Mouse (Mus musculus): Measurements from ENCODE around the gene Hils1. TPM values are rescaled to one million over a fixed set of nuclear protein-coding genes. Genes with fewer than 3 reads are reported as not detected.
A peak's percentile ranks its signal among the peaks of the same experiment; 100 is the strongest.

The Hils1 gene
- total RNA-seq, 2 experiments from 2014 or later = not detected

GRCm38 (mm10) chr11:95000128-95000527 lies 32.7 kb downstream of the Hils1 start:
- no peak for ATAC-seq (replicated peaks; ENCODE audit: low FRiP score, poor library complexity, severe bottlenecking)

GRCm38 (mm10) chr11:95000548-95000947 lies 33.2 kb downstream of the Hils1 start:
- 0 out of 2 replicates have a peak, but pooled peaks have one; percentile 9 for ATAC-seq (replicated peaks; ENCODE audit: low FRiP score, poor library complexity, severe bottlenecking)

- ATAC-seq (replicated peaks; ENCODE audit: low FRiP score, poor library complexity, severe bottlenecking) = peak; percentile 65
These were observed 33.7 kb downstream of the Hils1 start for GRCm38 (mm10) chr11:95001058-95001457.

- ATAC-seq (replicated peaks; ENCODE audit: low FRiP score, poor library complexity, severe bottlenecking) = no peak
These were observed 34.4 kb downstream of the Hils1 start for GRCm38 (mm10) chr11:95001584-95002347.

GRCm38 (mm10) chr11:95002705-95003104 lies 35.3 kb downstream of the Hils1 start:
- ATAC-seq (replicated peaks; ENCODE audit: low FRiP score, poor library complexity, severe bottlenecking) = no peak

- ATAC-seq (replicated peaks; ENCODE audit: low FRiP score, poor library complexity, severe bottlenecking) = no peak
These were observed 36.9 kb downstream of the Hils1 start for GRCm38 (mm10) chr11:95004136-95004936.

GRCm38 (mm10) chr11:95004937-95005198 lies 37.5 kb downstream of the Hils1 start:
- no peak for ATAC-seq (replicated peaks; ENCODE audit: low FRiP score, poor library complexity, severe bottlenecking)

- no peak for ATAC-seq (replicated peaks; ENCODE audit: low FRiP score, poor library complexity, severe bottlenecking)
These were observed 38.6 kb downstream of the Hils1 start for GRCm38 (mm10) chr11:95006038-95006437.

- peak; percentile 65 for ATAC-seq (replicated peaks; ENCODE audit: low FRiP score, poor library complexity, severe bottlenecking)
These were observed 39.3 kb downstream of the Hils1 start for GRCm38 (mm10) chr11:95006525-95007219.

GRCm38 (mm10) chr11:95007418-95007817 lies 40.0 kb downstream of the Hils1 start:
- no peak for ATAC-seq (replicated peaks; ENCODE audit: low FRiP score, poor library complexity, severe bottlenecking)

GRCm38 (mm10) chr11:95008661-95009628 lies 41.6 kb downstream of the Hils1 start:
- 0 out of 2 replicates have a peak, but pooled peaks have one; percentile 0 for ATAC-seq (replicated peaks; ENCODE audit: low FRiP score, poor library complexity, severe bottlenecking)

GRCm38 (mm10) chr11:95009629-95010014 lies 42.2 kb downstream of the Hils1 start, which contains the start of gene Samd14:
TSS of gene Samd14 (plus strand) at chr11:95009879.
- ATAC-seq (replicated peaks; ENCODE audit: low FRiP score, poor library complexity, severe bottlenecking) = 0 out of 2 replicates have a peak, but pooled peaks have one; percentile 28

GRCm38 (mm10) chr11:95010141-95010739 lies 42.8 kb downstream of the Hils1 start:
- ATAC-seq (replicated peaks; ENCODE audit: low FRiP score, poor library complexity, severe bottlenecking) = no peak

- ATAC-seq (replicated peaks; ENCODE audit: low FRiP score, poor library complexity, severe bottlenecking) = 0 out of 2 replicates have a peak, but pooled peaks have one; percentile 31
These were observed 43.5 kb downstream of the Hils1 start for GRCm38 (mm10) chr11:95010841-95011403.

- ATAC-seq (replicated peaks; ENCODE audit: low FRiP score, poor library complexity, severe bottlenecking) = no peak
These were observed 44.0 kb downstream of the Hils1 start for GRCm38 (mm10) chr11:95011416-95011815.

GRCm38 (mm10) chr11:95012075-95012474 lies 44.7 kb downstream of the Hils1 start:
- peak; percentile 85 for ATAC-seq (replicated peaks; ENCODE audit: low FRiP score, poor library complexity, severe bottlenecking)

GRCm38 (mm10) chr11:95012487-95012886 lies 45.1 kb downstream of the Hils1 start:
- no peak for ATAC-seq (replicated peaks; ENCODE audit: low FRiP score, poor library complexity, severe bottlenecking)

- no peak for ATAC-seq (replicated peaks; ENCODE audit: low FRiP score, poor library complexity, severe bottlenecking)
These were observed 48.1 kb downstream of the Hils1 start for GRCm38 (mm10) chr11:95015484-95015883.
